Comparison of ENCODE assay signal across 16 mouse cellular contexts in genomic region chr2:124532906-124533305, GRCm38 (mm10).
"Had no signal": no experiment of that assay in that cellular context is flagged by ENCODE, and none has a peak within 500 bp of the region (broad histone marks: within the 10 kb centered on the region; RNA-seq: fewer than 3 reads in every experiment).

No protein-coding gene starts in this region.

- H3K27me3 ChIP-seq: kidney, embryonic 15.5 days; limb, embryonic 12.5 days; liver, embryonic 13.5 days; lung, embryonic 15.5 days; megakaryocyte, embryonic 14.5 days; midbrain, embryonic 15.5 days; neural tube, embryonic 12.5 days had no signal

- H3K4me2 ChIP-seq: kidney, embryonic 15.5 days; limb, embryonic 12.5 days; liver, embryonic 13.5 days; lung, embryonic 15.5 days; midbrain, embryonic 11.5 days; midbrain, embryonic 15.5 days; neural tube, embryonic 12.5 days had no signal

- H3K4me3 ChIP-seq: kidney, embryonic 15.5 days; left cerebral cortex, adult 2 months; limb, embryonic 12.5 days; liver, embryonic 13.5 days; lung, embryonic 15.5 days; megakaryocyte, embryonic 14.5 days; midbrain, embryonic 15.5 days; neural tube, embryonic 12.5 days had no signal

- H3K9me3 ChIP-seq: kidney, embryonic 15.5 days; limb, embryonic 12.5 days; liver, embryonic 13.5 days; lung, embryonic 15.5 days; megakaryocyte, embryonic 14.5 days; midbrain, embryonic 15.5 days; neural tube, embryonic 12.5 days had no signal

- H3K4me1 ChIP-seq: kidney, embryonic 15.5 days; limb, embryonic 12.5 days; liver, embryonic 13.5 days; lung, embryonic 15.5 days; megakaryocyte, embryonic 14.5 days; midbrain, embryonic 15.5 days had no signal

- H3K27ac ChIP-seq: kidney, embryonic 15.5 days; left cerebral cortex, adult 2 months; limb, embryonic 12.5 days; liver, embryonic 13.5 days; lung, embryonic 15.5 days; macrophage; midbrain, embryonic 15.5 days; neural tube, embryonic 12.5 days; stomach, postnatal 0 days had no signal

- H3K9ac ChIP-seq: kidney, embryonic 15.5 days; limb, embryonic 12.5 days; liver, embryonic 13.5 days; liver, postnatal 0 days; lung, embryonic 15.5 days; midbrain, embryonic 15.5 days; neural tube, embryonic 12.5 days had no signal

- ATAC-seq: liver, postnatal 0 days; midbrain, embryonic 15.5 days had no signal

- H3K36me3 ChIP-seq: kidney, embryonic 15.5 days; limb, embryonic 12.5 days; liver, embryonic 13.5 days; lung, embryonic 15.5 days; midbrain, embryonic 15.5 days; neural tube, embryonic 12.5 days had no signal

- DNase-seq: kidney, postnatal 14 days; liver; liver, embryonic 13.5 days; liver, postnatal 0 days; lung, postnatal 14 days; thymus, postnatal 4 days had no signal
